ENCODE assay signal across 10 mouse cellular contexts in the genomic region with DNA sequence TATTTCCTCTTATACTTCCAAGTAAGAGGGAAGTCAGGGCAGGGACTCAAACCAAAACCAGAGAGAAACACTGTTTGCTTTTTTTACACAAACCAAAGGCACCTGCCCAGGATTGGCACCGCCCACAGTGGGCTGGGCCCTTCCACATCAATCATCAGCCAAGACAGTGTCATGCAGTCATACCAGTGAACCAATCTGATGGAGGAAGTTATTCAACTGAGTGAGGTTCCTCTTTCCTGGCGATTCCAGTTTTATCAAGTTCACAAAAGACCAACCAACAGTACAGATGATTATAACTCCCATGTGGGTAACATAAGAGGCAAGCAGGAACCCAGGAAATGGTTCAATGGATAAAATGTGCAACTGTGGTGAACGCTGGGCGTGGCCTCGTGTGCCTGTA.
DNase-seq lines count a peak whose midpoint lies in the region; TF ChIP-seq lines count a peak whose summit lies in the region.
"Had no signal": no experiment of that assay in that cellular context is flagged by ENCODE, and none has a peak within 500 bp of the region (broad histone marks: within the 10 kb centered on the region; RNA-seq: fewer than 3 reads in every experiment).

No protein-coding gene starts in this region.

- TF ChIP-seq CTCF in thymus, adult 2 months (IDR thresholded peaks at IDR 0.05; ENCODE audit: borderline replicate concordance, control insufficient read depth, extremely low read depth, insufficient read depth, low read length, poor library complexity) = no peak

- 12% methylated on average over 5 of the region's 5 CpGs for WGBS in thymus, adult 2 months

- TF ChIP-seq POLR2A in thymus, adult 2 months (IDR thresholded peaks at IDR 0.05; ENCODE audit: control insufficient read depth, extremely low read depth, insufficient read depth, low read length, poor library complexity) = no peak

- H3K27ac ChIP-seq in thymus, adult 2 months (ENCODE audit: control insufficient read depth, insufficient read depth, low read length) = no peak overlapping the region
- H3K27ac ChIP-seq: forebrain, embryonic 13.5 days; hindbrain, embryonic 13.5 days had no signal

- peak; percentile 17 for DNase-seq in kidney, adult 11 months
- DNase-seq in kidney, postnatal 36 days = no peak
- peak; percentile 11 for DNase-seq in thymus, adult 2 months
- DNase-seq in thymus, adult 18-20 months = no peak
- peak; percentile 49 for DNase-seq in lung, postnatal 25 days (ENCODE audit: low spot score)
- peak; percentile 25 for DNase-seq in thymus, postnatal 4 days
- DNase-seq in cerebellum, adult 9-10 months = no peak
- DNase-seq in ovary, postnatal 36 days (ENCODE audit: low spot score) = no peak

- H3K27me3 ChIP-seq in thymus, adult 2 months (ENCODE audit: control insufficient read depth, insufficient read depth, low read length) = no peaks in the 10 kb centered on the region
- H3K27me3 ChIP-seq: forebrain, embryonic 13.5 days; hindbrain, embryonic 13.5 days had no signal

- peaks cover 3% of the 10 kb centered on the region; the same call in 1 of the 2 replicates for H3K4me1 ChIP-seq in thymus, adult 2 months (replicated peaks; ENCODE audit: control insufficient read depth, insufficient read depth, low read length)

- H3K36me3 ChIP-seq in thymus, adult 2 months (ENCODE audit: control insufficient read depth, insufficient read depth, low read length) = no peaks in the 10 kb centered on the region
- H3K36me3 ChIP-seq: hindbrain, embryonic 13.5 days had no signal

- H3K4me3 ChIP-seq in thymus, adult 2 months (ENCODE audit: control insufficient read depth, insufficient read depth, low read length) = no peak overlapping the region
- H3K4me3 ChIP-seq: forebrain, embryonic 13.5 days; hindbrain, embryonic 13.5 days had no signal

Comparison
In these comparisons a context has a peak if more than half of its experiments do, and no peak if none do; other contexts are left out.
1. DNase-seq: peak in kidney, adult 11 months (single experiment), thymus, adult 2 months (single experiment), lung, postnatal 25 days (single experiment) and thymus, postnatal 4 days (single experiment); none in kidney, postnatal 36 days (0 of 2), thymus, adult 18-20 months (0 of 2), cerebellum, adult 9-10 months (single experiment) and ovary, postnatal 36 days (single experiment).